Mouse (Mus musculus) heart, adult 18-20 months (tissue): ENCODE measurements around the gene Shkbp1. TPM values are rescaled to one million over a fixed set of nuclear protein-coding genes. Genes with fewer than 3 reads are reported as not detected.

ENCODE experiments used
- DNase-seq, 2 experiments: peaks; one replicate each; pipeline ENCODE4 v3.0.0; 2021 to 2022; ENCODE audit warnings: mixed read lengths in 1 of 2
- long read RNA-seq, 2 experiments: library from polyadenylated mRNA; stranded (forward); transcript quantifications; one replicate each; pipeline ENCODE4 v2.0.0; 2021
- total RNA-seq, 2 experiments: library from RNA; stranded (reverse); gene quantifications; 2 replicates each; pipeline ENCODE4 v1.2.3; 2021

Shkbp1 gene
- 1 to 10 TPM; 5.6 to 6.3 TPM for total RNA-seq
- long read RNA-seq, experiment 1, transcript Shkbp1-201 (18 exons, 2,358 nt), result major isoform, 9 of 12 reads
- long read RNA-seq, experiment 1, partial matches to known transcripts, result 0 of 12 reads
- long read RNA-seq, experiment 1, other reads (novel, unspliced or antisense), result 3 of 12 reads
- long read RNA-seq, experiment 2, partial matches to known transcripts, result 3 of 8 reads
- long read RNA-seq, experiment 2, other reads (novel, unspliced or antisense), result 1 of 8 reads

DNA sequence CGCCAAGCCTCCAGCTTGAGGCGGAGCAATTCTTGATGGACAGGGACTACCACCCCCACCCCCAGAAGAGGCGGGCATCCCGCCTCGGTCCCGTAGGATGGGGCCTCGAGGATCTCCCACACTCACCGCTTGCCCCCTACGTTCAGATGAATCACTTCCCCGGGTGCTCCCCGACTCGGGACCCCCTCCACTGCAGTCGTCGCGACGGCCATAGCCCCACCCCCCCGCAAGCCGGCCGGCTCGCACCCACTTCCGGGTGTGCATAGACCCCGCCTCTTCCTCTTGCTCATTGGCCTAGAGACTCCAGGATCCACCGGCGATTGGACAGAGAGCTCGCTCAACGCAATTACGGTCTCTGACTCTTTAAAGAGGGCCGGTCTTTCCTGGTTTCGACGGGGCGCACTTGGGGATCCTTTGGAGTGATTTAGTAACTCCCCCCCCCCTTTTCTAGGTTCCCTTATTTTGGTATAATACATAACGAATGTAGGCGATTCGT is at the start of gene Shkbp1:
Gene Shkbp1 (minus strand): TSS at position 275 of the 496 bp plus-strand sequence.
- DNase-seq, result peak; percentile 92 to 95

DNA sequence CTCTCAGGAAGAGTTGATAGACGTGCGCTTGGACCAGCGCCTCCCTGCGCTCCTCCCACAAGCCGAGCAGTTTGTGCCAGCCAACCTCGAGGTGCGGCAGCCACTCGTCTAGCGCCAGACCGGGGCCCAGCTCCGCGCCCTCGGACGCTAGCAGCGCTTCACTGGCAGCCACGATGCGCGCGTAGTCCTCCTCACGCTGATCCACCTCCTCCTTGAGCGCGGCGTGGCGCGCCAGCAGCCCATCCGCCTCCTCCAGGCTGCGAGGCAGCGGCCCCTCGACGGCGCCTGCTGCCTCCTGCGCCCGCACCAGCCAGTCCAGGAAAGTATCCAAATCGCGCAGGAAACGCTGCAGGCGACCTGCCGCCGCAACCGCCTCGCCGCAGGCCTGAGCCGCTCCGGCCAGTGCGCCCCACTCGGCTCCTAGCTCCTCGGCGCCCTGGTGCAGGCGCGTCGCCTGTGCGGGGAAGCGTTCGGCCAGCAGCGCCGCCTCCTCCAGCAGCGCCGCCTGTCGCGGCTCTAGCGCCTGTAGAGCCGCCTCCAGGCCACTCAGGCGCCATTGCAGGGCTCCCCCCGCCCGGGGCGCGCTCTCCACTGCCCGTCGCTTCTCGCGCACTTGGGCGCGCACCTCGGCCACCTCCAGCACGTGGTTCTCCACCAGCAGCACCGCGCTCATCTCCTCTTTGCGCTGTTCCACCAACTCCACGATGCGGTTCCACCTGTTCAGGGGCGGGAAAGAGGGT is 48.6 kb upstream of the Shkbp1 start:
- no peak for DNase-seq

DNA sequence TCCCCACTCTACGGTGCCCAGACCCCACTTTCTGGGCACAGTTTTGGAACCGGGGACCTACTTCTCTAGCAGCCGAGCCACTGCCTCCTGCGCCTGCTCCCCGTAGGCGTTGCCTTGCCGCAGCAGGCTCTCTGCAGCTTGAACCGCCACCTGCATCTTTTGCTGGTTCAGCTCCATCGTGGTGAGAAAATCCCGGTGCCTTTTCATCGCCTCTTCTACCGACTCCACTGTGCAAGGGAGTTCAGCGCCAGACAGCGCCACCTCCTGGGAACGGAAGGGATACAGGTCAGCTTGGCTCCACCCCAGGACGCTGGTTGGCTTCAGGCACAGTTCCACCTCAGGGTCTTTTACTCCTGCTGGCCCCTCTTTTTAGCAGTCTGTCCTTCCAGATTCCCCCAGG is 46.9 kb upstream of the Shkbp1 start:
- DNase-seq, result peak; percentile 33 to 69

DNA sequence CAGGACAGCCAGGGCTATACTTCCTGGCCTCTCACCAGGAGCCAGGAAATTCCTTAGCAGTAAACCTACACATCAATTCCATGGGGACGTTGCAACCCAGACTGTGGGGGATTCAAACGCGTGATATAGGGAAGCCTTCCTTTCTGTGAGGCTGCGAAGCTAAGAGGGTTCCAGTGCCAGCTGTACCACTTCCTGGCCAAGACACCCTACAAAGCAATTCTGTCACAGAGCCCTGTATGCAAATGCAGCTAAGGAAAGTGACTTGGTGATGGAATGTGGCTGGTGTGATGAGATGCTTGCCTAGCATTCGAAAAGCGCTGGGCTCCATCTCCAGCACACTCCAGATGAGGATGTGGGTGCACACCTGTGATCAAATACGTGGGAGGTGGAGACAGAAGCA is 44.7 kb upstream of the Shkbp1 start:
- no peak for DNase-seq

DNA sequence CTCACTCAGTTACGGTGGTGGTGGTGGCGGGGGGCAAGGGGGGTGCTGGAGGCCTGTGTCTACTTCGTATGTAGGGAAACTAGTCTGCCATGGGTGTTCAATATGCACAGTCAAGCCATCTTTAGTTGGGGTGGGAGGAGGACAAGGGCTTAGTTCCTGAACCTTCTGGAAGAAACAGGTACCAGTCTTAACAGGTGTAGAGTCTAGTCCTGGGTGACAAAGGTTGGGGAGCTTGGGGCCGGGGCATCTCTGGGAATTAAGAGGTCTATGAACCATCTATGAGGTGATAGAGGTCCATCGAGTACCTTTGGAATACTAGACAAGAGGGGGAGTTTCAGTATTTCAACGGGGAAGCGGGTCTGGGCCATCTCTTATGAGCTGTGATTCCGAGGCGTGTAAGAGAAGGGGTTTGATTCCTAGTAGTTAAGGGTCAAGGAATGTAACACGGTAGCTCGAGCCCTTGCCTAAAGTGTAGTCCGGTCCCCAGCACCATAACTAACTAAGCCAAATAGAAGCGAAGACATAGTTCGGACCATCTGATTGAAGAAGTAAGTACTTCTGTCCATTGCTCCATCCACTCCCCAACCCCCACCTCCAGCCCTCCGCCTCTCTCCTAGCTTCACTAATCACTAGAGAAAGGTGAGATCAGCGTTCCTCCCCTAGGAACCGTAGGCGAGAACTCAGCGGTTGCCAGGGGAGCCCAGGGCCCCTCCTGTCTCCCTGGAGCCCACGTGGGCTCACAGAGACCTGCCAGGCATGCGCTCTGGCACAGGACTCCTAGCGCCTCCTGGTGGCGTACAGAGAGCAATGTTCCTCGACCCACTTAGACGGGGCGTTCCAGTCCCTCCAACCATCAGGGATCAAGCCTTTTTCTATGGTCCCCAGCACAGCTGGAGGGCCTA is 41.5 kb upstream of the Shkbp1 start:
- DNase-seq, result peak in 1 of 2 experiments; percentile 10

DNA sequence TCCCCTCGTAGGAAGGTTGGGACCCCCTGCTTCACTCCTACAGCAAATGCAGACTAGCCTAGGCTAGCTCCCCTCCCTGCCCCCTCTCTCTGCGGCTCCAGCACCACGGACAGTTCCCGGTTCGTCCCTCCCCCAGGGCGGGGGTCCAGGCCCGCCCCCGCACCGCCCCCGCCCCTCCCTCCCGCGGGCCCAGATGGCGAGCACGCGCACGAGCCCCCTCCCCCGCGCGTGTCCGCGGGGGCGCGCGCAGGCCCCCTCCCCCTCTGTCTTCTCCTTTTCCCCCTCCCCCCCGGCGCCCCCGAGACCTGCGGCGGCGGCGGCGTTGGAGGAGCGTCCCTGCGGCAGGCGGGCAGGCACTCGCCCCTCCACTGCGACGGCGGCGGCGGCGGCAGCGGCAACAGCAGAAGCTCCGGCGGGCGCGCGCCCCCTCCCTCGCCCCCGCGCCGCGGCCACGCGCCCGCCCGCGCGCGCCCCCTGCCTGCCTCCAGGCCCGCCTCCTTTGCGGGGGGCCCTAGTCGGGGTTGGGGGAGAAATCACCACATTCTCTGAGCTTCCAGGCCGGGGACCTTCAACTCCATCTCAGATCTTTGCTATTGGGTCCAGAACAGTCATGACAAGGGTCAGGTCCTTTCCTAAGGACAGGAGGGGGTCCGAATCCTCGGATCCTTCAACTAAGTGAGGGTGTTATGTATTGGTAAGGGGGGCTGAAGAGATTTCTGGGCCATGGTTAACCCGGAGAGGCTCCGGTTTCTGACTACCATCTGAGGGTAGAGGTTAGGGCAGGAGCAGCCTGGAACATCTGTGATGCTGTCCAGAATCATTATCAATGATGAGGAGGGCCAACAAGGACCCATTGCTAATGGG is 40.6 kb upstream of the Shkbp1 start:
- no peak for DNase-seq

DNA sequence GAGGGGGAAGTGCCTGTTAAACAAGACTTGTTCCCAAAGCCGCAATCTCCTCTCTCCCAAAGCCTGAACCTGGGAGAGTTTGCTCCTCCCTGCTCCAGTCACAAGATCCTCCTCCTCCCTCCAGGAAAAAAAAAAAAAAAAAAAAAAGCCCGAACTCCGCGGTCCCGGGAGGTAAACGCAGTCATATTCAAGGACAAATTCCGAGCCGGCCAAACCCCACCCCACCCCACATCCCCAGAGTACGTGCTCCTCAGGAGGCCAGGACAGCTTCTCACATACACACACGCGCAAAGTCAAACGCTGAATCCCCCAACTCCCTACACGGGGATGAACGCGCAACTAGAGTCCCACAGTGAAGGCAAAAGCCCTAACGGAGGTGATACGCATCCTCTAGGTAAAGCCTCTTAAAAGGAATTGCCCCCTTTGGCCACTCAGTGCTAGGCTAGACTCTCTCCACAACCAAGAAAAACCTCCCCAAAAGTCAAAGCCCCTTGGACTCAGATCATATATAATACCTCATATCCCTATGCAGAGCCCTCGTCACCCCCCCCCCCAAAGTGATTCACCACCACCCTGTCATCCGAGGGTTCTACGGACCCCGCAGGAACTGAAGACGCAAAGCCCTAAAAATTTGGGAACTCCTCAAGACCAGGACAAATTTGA is 39.8 kb upstream of the Shkbp1 start:
- no peak for DNase-seq

DNA sequence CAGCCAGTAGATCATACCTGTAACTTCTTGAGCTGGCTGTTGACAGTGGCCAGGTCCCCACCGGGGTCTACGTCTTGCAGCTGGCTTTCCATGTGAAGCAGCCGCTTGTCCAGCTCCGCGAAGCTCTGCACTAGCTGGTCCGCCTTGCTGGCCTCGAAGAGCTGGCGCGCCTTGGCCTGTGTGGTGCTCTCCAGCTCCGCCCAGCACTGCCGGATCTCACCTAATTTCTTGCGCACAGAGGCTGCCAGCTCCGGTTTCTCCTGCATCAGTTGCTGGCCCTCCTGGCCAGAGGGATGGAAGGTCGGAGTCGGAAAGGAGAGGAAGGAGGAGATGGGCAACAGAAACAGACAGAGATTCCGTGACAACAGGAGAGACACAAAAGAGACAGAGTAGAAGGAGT is 35.6 kb upstream of the Shkbp1 start:
- no peak for DNase-seq

DNA sequence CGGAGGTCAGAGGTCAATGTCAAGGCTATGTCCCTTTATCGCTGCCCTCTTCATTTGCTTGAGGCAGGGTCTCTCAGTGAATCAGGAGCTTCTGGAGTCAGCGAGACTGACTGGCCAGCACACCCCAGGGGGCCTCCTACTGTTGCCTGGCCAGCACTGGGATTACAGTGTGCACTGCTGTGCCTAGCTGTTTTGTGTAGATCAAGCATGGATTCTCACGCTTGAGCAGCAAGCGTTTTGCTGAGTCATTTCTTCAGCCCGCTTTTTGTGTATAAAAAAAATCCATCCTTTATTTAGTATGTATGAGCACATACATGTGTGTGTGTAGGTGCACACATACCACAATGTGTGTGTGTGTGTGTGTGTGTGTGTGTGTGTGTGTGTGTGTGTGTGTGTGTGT is 33.4 kb upstream of the Shkbp1 start:
- DNase-seq, result no peak

DNA sequence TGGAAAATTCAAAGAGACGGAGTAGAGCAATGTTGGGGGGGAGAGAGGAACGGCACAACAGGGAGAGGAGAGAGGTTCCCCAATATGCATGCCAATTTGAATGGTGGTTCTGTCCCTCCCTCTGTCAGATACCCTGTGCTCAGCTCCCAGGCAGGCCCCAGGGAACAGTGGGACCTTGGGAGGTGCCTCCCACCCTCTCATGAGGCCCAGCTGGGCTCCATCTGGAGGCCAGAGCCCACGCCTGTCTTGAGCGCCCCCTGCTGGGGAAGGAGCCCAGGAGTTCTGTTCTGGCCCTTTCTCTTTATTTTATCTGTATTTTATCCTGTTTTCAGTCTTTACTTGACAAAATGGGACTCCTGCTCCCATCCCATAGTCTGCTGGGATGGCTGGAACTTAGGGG is 28.9 kb upstream of the Shkbp1 start:
- DNase-seq, result peak; percentile 46 to 83

DNA sequence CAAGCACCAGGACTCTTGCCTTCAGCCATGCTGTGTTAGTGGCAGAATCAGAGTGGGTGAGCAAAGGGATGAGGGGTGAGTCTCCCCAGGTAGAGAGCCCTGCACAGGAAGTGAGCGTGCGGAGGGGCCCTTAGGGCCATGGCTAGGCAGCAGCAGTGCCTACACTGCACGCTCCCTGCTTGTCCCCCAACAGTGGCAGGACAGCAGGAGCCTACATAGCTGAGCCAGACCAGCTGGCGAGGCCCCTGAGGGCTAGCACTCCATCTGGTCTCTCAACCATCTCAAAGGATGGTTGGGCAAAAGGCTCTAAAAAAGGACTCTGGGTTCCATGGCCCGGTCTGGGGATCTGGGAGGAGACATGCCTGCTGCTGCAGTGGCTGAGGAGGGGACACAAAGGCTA is 28.3 kb upstream of the Shkbp1 start:
- DNase-seq, result no peak

DNA sequence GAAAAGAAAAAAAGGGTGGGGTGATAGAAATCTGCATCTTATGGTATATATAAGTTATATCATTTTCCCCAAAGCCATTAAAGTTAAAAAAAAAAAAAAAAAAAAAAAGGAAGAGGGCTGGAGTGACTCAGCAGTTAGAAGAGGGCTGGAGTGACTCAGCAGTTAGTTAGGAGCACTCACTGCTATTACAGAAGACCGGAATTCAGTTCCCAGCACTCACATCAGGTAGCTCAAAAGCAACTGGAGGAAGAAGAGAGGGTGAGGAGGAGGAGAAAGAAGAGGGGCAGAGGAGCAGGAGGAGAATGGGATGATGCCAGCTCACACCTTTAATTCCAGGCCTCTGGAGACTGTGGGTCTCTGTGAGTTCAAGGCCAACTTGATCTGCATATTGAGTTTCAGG is 27.4 kb upstream of the Shkbp1 start:
- no peak for DNase-seq

DNA sequence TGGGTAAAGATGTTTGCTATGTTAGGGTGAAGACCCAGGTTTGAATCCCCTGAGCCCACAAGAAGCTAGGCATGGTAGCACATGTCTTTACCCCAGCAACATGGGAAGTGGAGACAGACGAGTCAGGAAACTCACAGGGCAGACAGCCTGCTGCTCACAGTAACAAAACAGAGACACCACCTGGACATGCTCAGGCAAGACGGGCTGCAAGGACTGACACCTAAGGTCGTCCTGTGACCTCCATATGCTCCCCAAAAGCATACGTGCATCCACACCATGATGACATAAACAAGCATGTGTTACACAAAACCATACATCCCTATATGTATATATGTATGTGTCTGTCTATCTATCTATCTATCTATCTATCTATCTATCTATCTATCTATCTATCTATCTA is 25.7 kb upstream of the Shkbp1 start:
- no peak for DNase-seq

DNA sequence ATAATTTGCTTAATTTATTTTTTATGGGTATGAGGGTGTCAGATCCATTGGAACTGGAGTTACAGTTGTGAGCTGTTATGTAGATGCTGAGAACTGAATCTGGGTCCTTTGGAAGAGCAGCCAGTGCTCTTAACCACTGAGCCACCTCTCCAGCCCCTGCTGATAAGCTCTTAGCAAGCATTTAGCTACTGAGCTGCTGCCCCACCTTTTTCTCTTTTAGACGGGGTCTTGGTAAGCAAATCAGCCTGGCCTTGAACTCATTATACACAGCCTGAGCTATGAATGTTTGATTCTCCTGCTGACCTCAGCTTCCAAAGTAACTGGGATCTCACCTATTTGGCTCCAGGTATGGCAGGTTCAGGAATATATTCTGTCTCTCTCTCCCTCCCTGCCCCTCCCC is 25.2 kb upstream of the Shkbp1 start:
- DNase-seq, result no peak

DNA sequence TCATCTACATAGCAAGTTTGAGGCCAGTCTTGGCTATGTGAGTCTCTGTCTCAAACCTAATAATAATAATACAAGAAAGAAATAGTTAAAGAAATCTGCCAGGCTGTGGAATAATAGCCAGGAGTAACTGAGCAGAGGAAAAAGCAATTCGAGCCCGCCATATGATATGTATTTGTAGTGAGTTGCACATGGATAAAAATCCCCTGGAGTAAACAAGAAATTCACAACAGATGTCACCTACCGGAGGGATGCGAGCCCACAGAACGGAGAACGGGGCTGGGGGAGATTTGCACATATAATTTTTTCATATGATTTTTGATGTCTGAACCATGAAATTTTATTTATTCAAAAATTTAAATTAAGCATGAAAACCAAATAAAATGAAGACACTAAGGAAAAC is 24.0 kb upstream of the Shkbp1 start:
- DNase-seq, result no peak

DNA sequence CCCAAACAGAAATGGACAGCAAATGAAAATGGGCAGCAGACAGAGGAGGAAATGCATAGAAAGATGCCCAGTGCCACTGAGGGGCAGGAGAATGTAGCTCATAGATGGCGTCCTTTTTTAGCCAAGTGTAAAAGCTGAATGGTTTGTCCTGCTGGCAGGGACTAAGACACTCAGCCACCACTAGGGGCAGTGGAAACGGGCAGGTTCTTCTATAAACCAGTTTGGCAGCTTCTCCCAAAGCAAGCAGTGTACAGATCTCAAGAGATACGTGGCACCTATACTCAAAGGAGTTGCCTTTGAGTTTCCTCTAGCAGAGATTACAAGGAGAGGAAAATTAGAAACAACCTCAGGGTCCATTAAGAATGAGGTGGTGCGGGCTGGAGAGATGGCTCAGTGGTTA is 22.6 kb upstream of the Shkbp1 start:
- no peak for DNase-seq

DNA sequence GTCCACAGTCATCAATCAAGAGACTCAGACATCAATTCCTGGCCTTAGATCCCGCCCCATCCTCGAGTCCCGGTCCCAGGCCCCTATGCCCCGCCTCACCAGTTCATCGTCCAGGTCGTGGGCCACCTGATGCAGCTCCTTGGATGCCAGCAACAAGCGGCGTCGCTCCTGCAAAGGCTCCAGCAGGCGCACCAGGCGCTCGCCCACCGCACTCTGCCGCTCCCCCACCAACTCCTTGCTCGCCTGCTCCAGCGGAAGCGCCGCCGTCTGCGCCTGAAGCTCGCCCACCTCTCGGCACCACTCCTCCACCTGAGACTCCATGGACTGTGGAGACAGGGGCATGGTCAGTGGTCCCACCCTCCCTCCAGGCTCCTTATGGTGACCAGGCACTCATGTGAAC is 19.5 kb upstream of the Shkbp1 start:
- no peak for DNase-seq

DNA sequence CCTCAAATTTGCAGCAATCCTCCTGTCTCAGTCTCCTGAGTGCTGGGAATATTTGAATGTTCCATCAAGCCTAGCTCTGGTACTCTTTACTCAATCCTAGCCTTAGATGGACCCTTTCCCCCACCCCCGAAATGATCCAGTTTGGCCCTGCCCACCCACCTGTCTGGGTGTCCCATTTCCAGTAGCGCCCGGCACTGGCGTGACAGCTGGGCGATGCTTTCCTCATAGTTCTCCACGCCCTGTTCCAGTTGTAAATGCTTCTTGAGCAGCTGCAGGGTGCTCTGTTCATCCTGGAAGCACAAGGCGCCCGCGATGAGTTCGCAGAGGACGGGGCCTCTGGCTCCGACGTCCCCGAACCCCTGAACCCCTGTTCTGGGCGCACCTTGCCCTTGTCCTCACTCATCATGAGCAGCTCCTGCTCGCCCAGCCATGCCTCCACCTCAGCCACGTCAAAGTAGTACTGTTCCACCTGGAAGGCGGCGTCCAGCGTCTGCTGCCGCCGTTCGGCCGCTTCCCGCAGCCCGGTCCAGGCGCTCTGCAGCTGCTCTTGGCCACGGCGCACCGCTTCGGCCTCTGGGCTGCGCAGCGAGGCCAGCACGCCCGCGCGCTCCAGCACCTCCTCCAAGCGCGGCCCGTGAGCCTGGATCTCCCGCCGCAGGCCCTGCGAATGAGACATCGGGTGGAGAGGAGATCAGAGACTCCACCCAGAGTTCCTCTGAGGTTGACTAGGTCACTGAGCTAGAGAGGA is 16.1 kb upstream of the Shkbp1 start:
- no peak for DNase-seq

DNA sequence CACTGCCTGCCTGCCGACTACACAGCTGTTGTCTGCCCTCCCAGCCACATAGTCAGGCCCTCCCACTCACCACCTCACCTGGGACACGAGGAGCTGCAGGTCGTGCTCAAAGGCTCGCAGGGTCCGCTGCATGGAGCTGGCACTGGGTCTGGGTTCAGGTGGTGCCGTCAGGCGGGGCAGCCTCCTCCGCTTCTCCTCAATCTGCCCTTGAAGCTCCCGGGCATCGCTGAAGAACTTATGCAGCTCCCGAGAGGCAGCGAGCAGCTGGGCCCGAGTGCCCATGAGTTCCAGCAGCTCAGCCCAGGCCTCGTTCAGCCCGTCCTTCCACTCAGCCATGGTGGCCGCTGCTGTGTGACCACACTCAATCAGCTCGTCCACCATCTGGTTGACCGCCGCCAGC is 13.3 kb upstream of the Shkbp1 start:
- no peak for DNase-seq

DNA sequence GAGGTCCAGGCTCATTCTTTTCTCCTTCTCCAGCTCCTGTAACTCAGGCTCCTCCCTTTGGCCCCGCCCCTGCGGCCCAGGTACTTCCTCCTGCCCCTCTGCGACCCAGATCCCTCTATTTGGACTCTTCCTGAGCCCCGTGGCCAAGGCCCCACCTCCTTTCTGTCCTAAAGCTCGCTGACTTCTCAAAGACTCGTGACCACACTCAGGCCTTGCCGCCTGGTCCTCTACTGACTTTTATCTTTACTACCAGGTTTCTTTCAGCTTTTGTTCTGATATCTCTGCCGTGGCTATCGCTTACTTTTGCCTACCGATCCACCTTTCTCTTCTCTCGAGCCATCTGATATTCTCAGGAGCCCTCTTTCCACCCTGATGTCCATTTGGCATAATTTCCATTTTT is 12.2 kb upstream of the Shkbp1 start:
- DNase-seq, result no peak
